Mouse (Mus musculus) cerebellum, adult 8-10 months (tissue): Measurements from ENCODE around the gene Shq1.

Experiments
- DNase-seq: peaks from one replicate; pipeline ENCODE4 v3.0.0; 2022

The Shq1 gene

GRCm38 (mm10) chr6:100527161-100527560, 143.8 kb downstream of the Shq1 start:
- no peak for DNase-seq

DNA sequence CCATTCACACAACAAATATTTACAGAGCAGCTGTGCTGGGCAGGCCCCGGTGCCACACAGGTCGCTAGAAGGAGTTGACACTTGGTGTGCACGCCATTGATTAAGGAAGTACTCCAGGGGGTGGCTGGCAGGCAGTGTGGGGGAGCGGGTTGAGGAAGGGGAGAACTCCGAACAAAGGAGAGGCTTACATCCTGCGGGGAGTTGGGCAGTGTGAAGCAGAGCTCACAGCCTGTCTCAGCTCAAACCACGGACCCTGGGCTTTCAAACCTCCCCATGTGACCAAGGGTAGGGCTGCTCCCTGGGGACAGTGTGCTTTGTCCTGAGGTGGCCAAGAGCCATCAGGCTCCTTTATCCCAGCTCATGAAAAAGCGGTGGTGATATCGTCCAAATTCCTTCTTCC, 144.9 kb downstream of the Shq1 start:
- no peak for DNase-seq

- DNase-seq: no peak
Observed at GRCm38 (mm10) chr6:100525496-100525895, 145.5 kb downstream of the Shq1 start.

- no peak for DNase-seq
Observed at GRCm38 (mm10) chr6:100522495-100522894, 148.5 kb downstream of the Shq1 start.

DNA sequence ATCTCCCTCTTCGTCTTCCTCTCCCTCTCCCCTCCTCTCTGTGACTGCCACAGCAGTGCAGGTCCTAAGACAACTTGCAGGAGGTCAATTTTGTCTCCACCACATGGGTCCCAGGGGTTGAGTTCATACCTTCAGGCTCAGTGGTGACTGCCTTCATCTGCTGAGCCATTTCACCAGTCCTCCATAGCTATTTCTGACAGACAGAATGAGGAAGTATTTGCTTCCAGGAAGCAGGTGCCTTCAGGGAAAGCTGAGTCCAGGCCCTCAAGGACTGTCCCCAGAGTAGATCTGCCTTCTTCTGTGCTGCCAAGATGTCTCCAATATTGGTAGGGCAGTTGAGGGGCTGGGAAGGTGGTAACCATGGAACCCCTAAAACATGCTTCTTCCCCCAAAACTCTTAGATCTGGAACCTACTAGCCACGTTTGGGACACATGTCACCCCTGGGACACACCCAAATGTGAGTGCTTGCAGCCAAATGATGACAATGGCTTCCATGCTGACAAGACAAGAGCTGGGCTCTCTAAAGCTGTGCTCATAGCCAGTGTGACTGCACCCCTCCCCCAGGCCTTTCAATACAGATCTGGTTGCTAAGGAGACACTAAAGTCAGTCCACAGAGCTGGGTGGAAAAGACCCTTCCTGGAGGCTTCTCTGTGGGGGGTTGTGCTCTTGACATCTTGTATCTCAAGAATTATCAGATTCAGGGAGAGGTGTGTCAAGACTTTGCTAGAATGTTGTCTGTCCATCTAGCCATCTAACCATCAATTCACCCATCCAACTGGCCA, 149.2 kb downstream of the Shq1 start:
- DNase-seq: no peak

- DNase-seq: no peak
Observed at GRCm38 (mm10) chr6:100520558-100521099, 150.3 kb downstream of the Shq1 start.

DNA sequence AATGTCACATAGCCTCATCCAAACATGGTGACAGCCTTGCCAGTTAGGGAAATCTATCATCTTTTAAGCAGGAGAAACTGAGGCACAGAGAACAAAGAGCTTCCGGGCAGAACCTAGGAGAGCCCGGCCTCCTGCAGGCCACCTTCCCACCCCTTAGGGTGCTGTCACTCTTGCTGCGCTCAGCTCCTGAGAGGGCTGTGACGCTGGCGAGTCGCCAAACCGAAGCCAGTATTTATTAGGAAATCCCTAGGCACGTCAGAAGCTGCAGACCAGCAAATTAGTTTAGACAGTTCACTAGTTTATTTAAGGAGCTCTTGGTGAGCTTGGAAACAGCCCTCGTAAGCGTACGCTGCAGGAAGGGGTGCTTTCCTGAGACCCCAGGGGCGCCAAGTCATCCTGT, 151.1 kb downstream of the Shq1 start:
- no peak for DNase-seq
